Mouse (Mus musculus): ENCODE measurements around the gene Dctn1. TPM values are rescaled to one million over a fixed set of nuclear protein-coding genes. Genes with fewer than 3 reads are reported as not detected.
A peak's percentile ranks its signal among the peaks of the same experiment; 100 is the strongest.

Dctn1 gene
- polyA plus RNA-seq, 1 experiment from 2014 or later, result 65.9 TPM

DNA sequence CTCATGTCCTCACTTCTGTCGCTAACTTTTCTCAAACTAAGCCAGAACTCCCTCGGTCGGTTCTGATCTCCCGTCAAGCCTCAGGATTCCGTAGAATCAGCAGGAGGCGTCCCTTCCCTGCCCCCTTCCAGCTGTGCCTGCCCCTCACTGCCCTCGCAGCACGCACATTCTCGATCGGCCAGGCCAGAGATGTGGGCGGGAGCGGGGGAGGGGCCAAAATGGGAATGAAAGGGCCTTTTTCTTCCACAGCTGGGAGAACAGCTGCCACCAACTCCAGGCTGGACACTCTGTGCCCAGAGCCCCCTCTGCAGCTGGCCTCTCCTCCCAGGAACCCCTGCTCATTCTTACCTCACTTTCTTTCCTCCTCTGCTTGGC lies 28.2 kb upstream of the Dctn1 start:
- peaks cover 5% of the 10 kb centered on the region; the same call in 1 of the 2 replicates for H3K27me3 ChIP-seq (replicated peaks)
- WGBS, result 0% methylated on average over 12 of the region's 12 CpGs
- ATAC-seq (ENCODE audit: extremely low read depth, insufficient number of reproducible peaks, low FRiP score, low TSS enrichment), result peak; percentile 70

DNA sequence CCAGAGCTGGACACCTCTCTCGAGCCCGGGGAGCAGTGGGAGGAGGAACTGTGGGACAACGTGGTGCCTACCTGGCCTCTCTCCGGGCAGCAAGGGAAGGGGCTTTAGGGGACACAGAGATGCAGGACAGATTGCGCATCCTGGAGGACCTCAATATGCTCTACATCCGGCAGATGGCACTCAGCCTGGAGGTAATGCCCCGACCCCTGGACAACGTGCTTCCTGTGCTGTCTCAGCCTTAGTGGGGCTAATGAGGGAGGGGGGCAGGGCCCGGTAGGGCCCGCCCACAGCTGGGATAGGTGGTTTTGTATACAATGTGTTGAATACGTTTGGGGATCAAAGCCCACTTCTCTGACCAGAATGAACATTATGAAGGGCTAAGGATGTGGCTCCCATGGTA lies 27.7 kb upstream of the Dctn1 start:
- Histone ChIP-seq H3K27me3 (replicated peaks) (peaks cover 5% of the 10 kb centered on the region; the same call in 1 of the 2 replicates), H3K4me1 (peaks cover 56% of the 10 kb centered on the region), H3K4me2 (peak overlapping the region; percentile 88), H3K9me3 (no peaks in the 10 kb centered on the region), H3K36me3 (no peaks in the 10 kb centered on the region), H3K27ac (replicated peaks) (peak overlapping the region; percentile 99), H3K4me3 (peak overlapping the region; percentile 64), H3K9ac (peak overlapping the region; percentile 91)
- WGBS, result 3% methylated on average over 11 of the region's 11 CpGs
- ATAC-seq (ENCODE audit: extremely low read depth, insufficient number of reproducible peaks, low FRiP score, low TSS enrichment), result peak; percentile 27; the same call in 1 of the 2 replicates

More for the DNA sequence above, 28.2 kb upstream of the Dctn1 start:
- H3K4me2 ChIP-seq, result peak overlapping the region; percentile 88
- H3K4me3 ChIP-seq, result peak overlapping the region; percentile 64
- H3K9ac ChIP-seq, result peak overlapping the region; percentile 91
- peaks cover 51% of the 10 kb centered on the region for H3K4me1 ChIP-seq
- H3K36me3 ChIP-seq, result no peaks in the 10 kb centered on the region
- no peaks in the 10 kb centered on the region for H3K9me3 ChIP-seq
- H3K27ac ChIP-seq (replicated peaks), result peak overlapping the region; percentile 99

DNA sequence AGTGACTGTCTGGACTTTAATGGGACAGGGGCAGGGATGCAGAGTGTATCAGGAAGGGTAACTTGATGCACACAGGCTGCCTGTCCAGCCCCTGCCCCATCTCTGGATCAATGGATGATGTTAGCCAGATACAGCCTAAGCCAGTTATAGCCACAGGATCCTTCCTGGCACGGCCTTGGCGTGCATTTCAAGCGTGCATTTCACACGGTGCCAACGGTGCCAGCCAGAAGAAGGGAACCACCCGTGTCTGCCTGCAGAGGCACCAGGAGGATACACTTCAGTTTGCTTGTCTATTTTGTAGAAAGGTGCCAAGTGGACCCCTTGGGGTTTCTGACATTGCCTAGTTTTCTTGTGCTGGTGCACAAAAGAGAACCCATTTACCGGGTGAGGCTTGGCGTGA lies 25.7 kb upstream of the Dctn1 start:
- H3K9me3 ChIP-seq, result no peaks in the 10 kb centered on the region
- 91% methylated on average over 8 of the region's 8 CpGs for WGBS
- peaks cover 1% of the 10 kb centered on the region; the same call in 1 of the 2 replicates for H3K27me3 ChIP-seq (replicated peaks)
- H3K27ac ChIP-seq (replicated peaks), result no peak overlapping the region
- ATAC-seq (ENCODE audit: extremely low read depth, insufficient number of reproducible peaks, low FRiP score, low TSS enrichment), result no peak
- H3K9ac ChIP-seq, result no peak overlapping the region
- H3K4me2 ChIP-seq, result no peak overlapping the region
- H3K4me1 ChIP-seq, result peaks cover 53% of the 10 kb centered on the region
- no peak overlapping the region for H3K4me3 ChIP-seq
- no peaks in the 10 kb centered on the region for H3K36me3 ChIP-seq

- Histone ChIP-seq H3K4me3 (peak overlapping the region; percentile 54), H3K4me1 (peaks cover 37% of the 10 kb centered on the region)
Measured at GRCm38 (mm10) chr6:83141636-83142035, 24.1 kb upstream of the Dctn1 start.

GRCm38 (mm10) chr6:83142211-83142731 lies 23.4 kb upstream of the Dctn1 start:
- no peak for ATAC-seq (ENCODE audit: extremely low read depth, insufficient number of reproducible peaks, low FRiP score, low TSS enrichment)
- Histone ChIP-seq H3K36me3 (peaks cover 13% of the 10 kb centered on the region), H3K4me2 (peak overlapping the region; percentile 79), H3K27ac (replicated peaks) (peak overlapping the region; percentile 68), H3K9me3 (no peaks in the 10 kb centered on the region), H3K4me1 (peaks cover 36% of the 10 kb centered on the region), H3K27me3 (replicated peaks) (no peaks in the 10 kb centered on the region), H3K9ac (peak overlapping the region; percentile 82), H3K4me3 (peak overlapping the region; percentile 54)
- WGBS, result 3% methylated on average over 41 of the region's 41 CpGs

More at GRCm38 (mm10) chr6:83141636-83142035, 24.1 kb upstream of the Dctn1 start:
- peak overlapping the region; percentile 82 for H3K9ac ChIP-seq
- no peak for ATAC-seq (ENCODE audit: extremely low read depth, insufficient number of reproducible peaks, low FRiP score, low TSS enrichment)
- H3K36me3 ChIP-seq, result peaks cover 6% of the 10 kb centered on the region
- H3K9me3 ChIP-seq, result no peaks in the 10 kb centered on the region
- 38% methylated on average over 4 of the region's 4 CpGs for WGBS
- peak overlapping the region; percentile 68 for H3K27ac ChIP-seq (replicated peaks)
- H3K4me2 ChIP-seq, result peak overlapping the region; percentile 79
- H3K27me3 ChIP-seq (replicated peaks), result no peaks in the 10 kb centered on the region

DNA sequence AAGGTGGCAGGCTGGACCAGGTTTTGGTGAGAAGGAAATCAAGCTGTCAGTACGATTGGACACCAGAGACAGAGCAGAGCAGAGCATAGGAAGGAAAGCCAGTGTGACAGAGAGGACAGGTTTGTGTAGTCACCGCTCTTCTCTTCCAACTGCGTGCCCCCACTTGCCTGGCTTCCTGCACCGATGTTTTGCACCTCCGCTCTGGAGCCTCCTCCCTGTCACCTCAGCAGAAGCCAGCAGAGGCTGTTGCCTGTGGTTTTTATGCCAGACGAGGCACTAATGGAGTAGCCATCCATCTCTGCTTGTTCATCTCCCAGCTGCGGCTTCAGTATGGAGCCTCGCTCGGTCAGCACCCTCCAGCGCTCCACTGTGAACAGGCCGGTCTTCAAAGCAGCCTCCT lies 22.8 kb upstream of the Dctn1 start:
- peak overlapping the region; percentile 82 for H3K9ac ChIP-seq
- ATAC-seq (ENCODE audit: extremely low read depth, insufficient number of reproducible peaks, low FRiP score, low TSS enrichment), result no peak
- H3K9me3 ChIP-seq, result no peaks in the 10 kb centered on the region
- peak overlapping the region; percentile 79 for H3K4me2 ChIP-seq
- 44% methylated on average over 11 of the region's 11 CpGs for WGBS
- no peaks in the 10 kb centered on the region for H3K27me3 ChIP-seq (replicated peaks)
- peaks cover 19% of the 10 kb centered on the region for H3K36me3 ChIP-seq
- H3K4me1 ChIP-seq, result peaks cover 34% of the 10 kb centered on the region
- H3K4me3 ChIP-seq, result peak overlapping the region; percentile 54
- peak overlapping the region; percentile 17; the same call in 1 of the 2 replicates for H3K27ac ChIP-seq (replicated peaks)

GRCm38 (mm10) chr6:83145209-83145608 lies 20.5 kb upstream of the Dctn1 start:
- H3K27ac ChIP-seq (replicated peaks), result 0 out of 2 replicates have a peak overlapping the region, but pooled peaks have one; percentile 42
- no peak overlapping the region for H3K4me2 ChIP-seq
- H3K9me3 ChIP-seq, result no peaks in the 10 kb centered on the region
- 53% methylated on average over 2 of the region's 2 CpGs for WGBS
- no peak overlapping the region for H3K9ac ChIP-seq
- H3K27me3 ChIP-seq (replicated peaks), result no peaks in the 10 kb centered on the region
- H3K4me3 ChIP-seq, result no peak overlapping the region
- peaks cover 19% of the 10 kb centered on the region for H3K4me1 ChIP-seq
- no peak for ATAC-seq (ENCODE audit: extremely low read depth, insufficient number of reproducible peaks, low FRiP score, low TSS enrichment)
- peaks cover 42% of the 10 kb centered on the region for H3K36me3 ChIP-seq

DNA sequence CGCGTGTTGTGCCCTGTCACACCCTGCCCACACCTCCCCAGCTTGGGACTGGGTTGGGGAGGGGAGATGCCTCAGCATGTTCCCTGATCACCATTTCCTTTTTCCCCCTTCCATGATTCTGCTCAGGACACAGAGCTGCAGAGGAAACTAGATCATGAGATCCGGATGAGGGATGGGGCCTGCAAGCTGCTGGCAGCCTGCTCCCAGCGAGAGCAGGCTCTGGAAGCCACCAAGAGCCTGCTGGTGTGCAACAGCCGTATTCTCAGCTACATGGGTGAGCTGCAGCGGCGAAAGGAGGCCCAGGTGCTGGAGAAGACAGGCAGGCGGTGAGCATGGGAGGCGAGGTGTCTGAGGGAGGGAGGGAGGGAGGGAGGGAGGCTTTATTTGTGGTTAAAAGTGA lies 19.9 kb upstream of the Dctn1 start:
- H3K4me1 ChIP-seq, result peaks cover 19% of the 10 kb centered on the region
- peak overlapping the region; percentile 42; the same call in 1 of the 2 replicates for H3K27ac ChIP-seq (replicated peaks)
- peak overlapping the region; percentile 4; the same call in 1 of the 2 replicates for H3K4me2 ChIP-seq
- H3K36me3 ChIP-seq, result peaks cover 48% of the 10 kb centered on the region
- no peak for ATAC-seq (ENCODE audit: extremely low read depth, insufficient number of reproducible peaks, low FRiP score, low TSS enrichment)
- WGBS, result 53% methylated on average over 9 of the region's 9 CpGs
- H3K4me3 ChIP-seq, result no peak overlapping the region
- H3K9me3 ChIP-seq, result no peaks in the 10 kb centered on the region
- H3K9ac ChIP-seq, result peak overlapping the region; percentile 52
- H3K27me3 ChIP-seq (replicated peaks), result no peaks in the 10 kb centered on the region

GRCm38 (mm10) chr6:83147280-83147679 lies 18.4 kb upstream of the Dctn1 start:
- WGBS, result 67% methylated on average over 7 of the region's 7 CpGs
- H3K4me3 ChIP-seq, result no peak overlapping the region
- no peak for ATAC-seq (ENCODE audit: extremely low read depth, insufficient number of reproducible peaks, low FRiP score, low TSS enrichment)
- H3K36me3 ChIP-seq, result peaks cover 60% of the 10 kb centered on the region
- no peaks in the 10 kb centered on the region for H3K9me3 ChIP-seq
- no peak overlapping the region for H3K9ac ChIP-seq
- H3K27ac ChIP-seq (replicated peaks), result no peak overlapping the region
- H3K27me3 ChIP-seq (replicated peaks), result no peaks in the 10 kb centered on the region
- no peak overlapping the region for H3K4me2 ChIP-seq
- peaks cover 19% of the 10 kb centered on the region for H3K4me1 ChIP-seq

GRCm38 (mm10) chr6:83151721-83152120 lies 14.0 kb upstream of the Dctn1 start:
- no peak overlapping the region for H3K4me3 ChIP-seq
- H3K4me2 ChIP-seq, result no peak overlapping the region
- peaks cover 22% of the 10 kb centered on the region for H3K4me1 ChIP-seq
- no peak overlapping the region for H3K27ac ChIP-seq (replicated peaks)
- H3K36me3 ChIP-seq, result peaks cover 63% of the 10 kb centered on the region
- 25% methylated on average over 8 of the region's 8 CpGs for WGBS
- ATAC-seq (ENCODE audit: extremely low read depth, insufficient number of reproducible peaks, low FRiP score, low TSS enrichment), result no peak
- no peaks in the 10 kb centered on the region for H3K9me3 ChIP-seq
- H3K27me3 ChIP-seq (replicated peaks), result peaks cover 14% of the 10 kb centered on the region
- peak overlapping the region; percentile 2; the same call in 1 of the 2 replicates for H3K9ac ChIP-seq

DNA sequence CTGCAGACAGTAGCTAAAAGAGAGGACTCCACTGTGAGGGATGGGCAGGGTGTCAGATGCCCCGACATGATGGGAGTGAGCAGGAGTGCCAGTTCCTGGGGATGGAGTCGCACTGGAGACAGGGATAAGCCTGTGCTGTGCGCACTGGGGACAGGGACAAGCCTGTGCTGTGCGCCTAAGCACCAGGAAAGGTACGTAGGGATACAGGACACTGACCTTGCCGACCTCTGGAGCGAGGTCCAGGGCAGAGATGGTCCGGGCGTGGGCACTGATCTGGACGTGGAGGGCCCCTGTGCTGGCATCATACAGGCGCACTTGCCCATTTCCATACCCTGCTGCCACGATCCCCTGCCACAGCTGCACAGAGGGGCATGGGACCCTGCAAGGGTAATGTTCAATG lies 12.7 kb upstream of the Dctn1 start:
- no peak overlapping the region for H3K4me2 ChIP-seq
- H3K27me3 ChIP-seq (replicated peaks), result peaks cover 18% of the 10 kb centered on the region
- peaks cover 50% of the 10 kb centered on the region for H3K36me3 ChIP-seq
- no peak overlapping the region for H3K27ac ChIP-seq (replicated peaks)
- peaks cover 22% of the 10 kb centered on the region for H3K4me1 ChIP-seq
- no peaks in the 10 kb centered on the region for H3K9me3 ChIP-seq
- no peak for ATAC-seq (ENCODE audit: extremely low read depth, insufficient number of reproducible peaks, low FRiP score, low TSS enrichment)
- WGBS, result 83% methylated on average over 12 of the region's 12 CpGs
- no peak overlapping the region for H3K4me3 ChIP-seq
- H3K9ac ChIP-seq, result no peak overlapping the region

DNA sequence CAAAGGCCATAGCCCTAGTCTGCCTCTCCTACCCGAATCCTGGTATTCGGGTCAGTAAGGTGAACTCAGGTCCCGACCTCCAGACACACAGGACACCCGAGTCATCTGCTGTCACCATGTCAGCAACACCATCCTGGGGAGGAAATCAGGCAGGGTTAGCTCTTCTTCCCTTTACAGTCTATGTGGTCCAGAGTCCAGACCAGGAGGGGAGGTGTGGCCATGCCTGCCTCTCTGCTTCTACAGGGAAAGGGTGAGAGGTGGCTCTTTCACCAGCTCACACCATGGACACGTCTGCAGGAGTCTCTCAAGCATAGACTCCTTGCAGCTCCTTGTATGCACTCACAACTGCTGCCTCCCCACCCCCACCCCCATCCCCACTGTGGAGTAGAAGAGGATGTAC lies 12.2 kb upstream of the Dctn1 start:
- Histone ChIP-seq H3K9me3 (no peaks in the 10 kb centered on the region), H3K27ac (replicated peaks) (no peak overlapping the region), H3K36me3 (peaks cover 45% of the 10 kb centered on the region), H3K4me2 (no peak overlapping the region), H3K4me3 (no peak overlapping the region), H3K4me1 (peaks cover 22% of the 10 kb centered on the region), H3K27me3 (replicated peaks) (peaks cover 18% of the 10 kb centered on the region), H3K9ac (no peak overlapping the region)
- 62% methylated on average over 5 of the region's 5 CpGs for WGBS
- no peak for ATAC-seq (ENCODE audit: extremely low read depth, insufficient number of reproducible peaks, low FRiP score, low TSS enrichment)
